Mouse (Mus musculus) gastrocnemius, postnatal 4 days (tissue): ENCODE data around the gene Eci2. TPM values are rescaled to one million over a fixed set of nuclear protein-coding genes. Genes with fewer than 3 reads are reported as not detected.

Experiments used
- total RNA-seq, 2 experiments: library from RNA; stranded (reverse); gene quantifications; 2 replicates each; pipeline ENCODE4 v1.2.3; 2021

Gene Eci2
- total RNA-seq, 2 experiments from 2014 or later, result 150 to 151 TPM

Other genes with a start within 250 kb of the Eci2 start
- gene Prpf4b, start 151.8 kb downstream of the Eci2 start, total RNA-seq, result 10 to 100 TPM; 46.9 to 64.7 TPM
- under 1 TPM; 0.18 to 0.39 TPM for gene Fam217a, start 102.8 kb downstream of the Eci2 start, total RNA-seq
- gene 4933417A18Rik, start 102.7 kb downstream of the Eci2 start, total RNA-seq, result not detected
- gene Eci3, start 63.3 kb downstream of the Eci2 start, total RNA-seq, result 1 to 10 TPM in 1 of 2 experiments, under 1 TPM in 1; 0.76 to 1.7 TPM